Mouse (Mus musculus): ENCODE data around the gene Macc1. TPM values are rescaled to one million over a fixed set of nuclear protein-coding genes. Genes with fewer than 3 reads are reported as not detected.

The Macc1 gene
- not detected in 2 replicates for polyA plus RNA-seq (2015; fragmentation: Nextera tagmentation; extraction: Ambion mirVana)

DNA sequence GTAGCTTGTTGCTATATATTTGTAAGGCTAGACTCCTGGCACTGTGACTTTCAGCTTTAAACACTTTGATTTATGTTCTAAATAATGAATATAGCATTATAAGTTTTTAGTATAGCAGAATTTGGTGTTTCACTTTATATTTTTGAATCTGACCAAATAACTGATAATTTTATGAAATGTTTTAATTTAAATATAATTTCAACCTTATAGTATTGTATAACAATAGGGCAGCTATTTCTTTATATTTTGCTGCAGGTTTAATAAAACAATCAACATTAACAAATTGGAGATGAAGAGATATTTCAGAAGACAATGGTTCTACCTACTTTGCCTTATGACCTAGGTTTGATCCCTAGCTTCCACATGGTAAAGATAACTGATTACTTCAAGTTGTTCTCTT lies at the start of gene Macc1:
Macc1 (plus strand) TSS at position 301 of the 400 bp plus-strand sequence.
- ATAC-seq (replicated peaks) = no peak
- Histone ChIP-seq H3K27ac (replicated peaks) (no peak within 1 kb of the TSS), H3K27me3 (no peaks in the 10 kb centered on the region)

DNA sequence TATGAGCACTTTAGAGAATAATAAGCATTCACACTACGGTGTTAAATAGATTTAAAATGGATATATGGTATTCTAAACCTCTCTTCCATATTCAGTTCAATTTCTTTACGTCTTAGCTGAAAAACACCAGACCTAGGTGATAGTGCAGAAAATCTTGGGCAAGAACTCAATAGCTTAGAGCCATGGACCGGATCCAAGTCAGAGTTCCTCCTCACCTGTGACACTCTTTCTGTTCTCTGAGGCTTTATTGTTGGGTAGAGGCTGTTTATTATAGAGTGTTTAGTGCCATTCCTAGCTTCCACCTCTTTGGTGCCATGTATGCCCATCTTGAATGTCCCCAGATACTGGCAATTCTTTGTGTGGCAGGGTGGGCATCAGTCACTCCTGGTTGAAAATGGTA lies 49.6 kb upstream of the Macc1 start:
- WGBS = 92% methylated on average over 3 of the region's 3 CpGs
- Histone ChIP-seq H3K4me3 (no peak overlapping the region), H3K9me3 (no peaks in the 10 kb centered on the region), H3K9ac (replicated peaks) (no peak overlapping the region), H3K27me3 (no peaks in the 10 kb centered on the region), H3K27ac (replicated peaks) (no peak overlapping the region), H3K4me2 (replicated peaks) (no peak overlapping the region), H3K36me3 (no peaks in the 10 kb centered on the region), H3K4me1 (no peaks in the 10 kb centered on the region)
- no peak for ATAC-seq (replicated peaks)

More for the DNA sequence above, at the start of gene Macc1:
- Histone ChIP-seq H3K4me1 (no peaks in the 10 kb centered on the region), H3K36me3 (no peaks in the 10 kb centered on the region), H3K4me2 (replicated peaks) (no peak within 1 kb of the TSS), H3K9ac (replicated peaks) (no peak within 1 kb of the TSS), H3K4me3 (no peak within 1 kb of the TSS), H3K9me3 (no peaks in the 10 kb centered on the region)

DNA sequence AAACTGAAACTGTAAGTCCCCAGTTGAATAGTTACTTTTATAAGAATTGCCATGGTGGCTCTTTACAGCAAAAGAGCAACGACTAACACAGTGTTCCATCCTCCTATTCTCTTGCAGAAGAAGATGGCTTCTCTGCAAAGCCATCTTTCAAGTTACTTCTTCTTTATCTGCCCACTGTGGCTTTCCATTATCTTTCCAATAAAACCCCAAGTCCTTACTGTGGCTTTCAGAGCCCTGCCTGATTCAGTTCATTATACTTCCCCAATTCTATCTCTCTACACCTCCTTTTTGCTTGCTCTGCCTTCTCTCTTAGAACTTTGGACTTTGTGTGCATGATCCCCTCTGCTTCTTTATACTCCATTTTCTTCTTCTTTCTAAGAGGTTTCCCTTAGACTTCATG lies 45.3 kb upstream of the Macc1 start:
- no peaks in the 10 kb centered on the region for H3K27me3 ChIP-seq
- 71% methylated on average over 1 of the region's 1 CpGs for WGBS
- no peak for ATAC-seq (replicated peaks)

DNA sequence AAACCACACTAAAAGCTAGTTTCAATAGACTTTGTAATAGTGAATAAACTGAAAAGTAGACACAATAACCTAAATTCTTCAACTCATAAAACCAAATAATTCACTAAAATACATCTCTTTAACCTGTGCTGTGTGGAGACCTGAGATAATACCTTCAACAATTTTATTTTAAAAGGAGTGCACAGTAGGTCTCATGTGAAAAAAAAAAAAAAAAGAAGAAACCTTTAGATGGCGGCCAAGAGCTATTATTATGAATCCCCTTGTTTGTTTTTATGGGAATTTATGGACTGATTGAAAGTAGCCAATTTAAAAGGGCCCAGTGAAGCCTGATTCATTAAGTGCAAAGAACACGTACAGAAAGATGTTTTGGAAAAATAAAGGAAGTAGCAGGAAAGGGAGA lies 44.0 kb upstream of the Macc1 start:
- Histone ChIP-seq H3K4me2 (replicated peaks) (no peak overlapping the region), H3K9ac (replicated peaks) (no peak overlapping the region), H3K27ac (replicated peaks) (no peak overlapping the region), H3K27me3 (no peaks in the 10 kb centered on the region), H3K9me3 (no peaks in the 10 kb centered on the region), H3K4me1 (no peaks in the 10 kb centered on the region), H3K4me3 (no peak overlapping the region), H3K36me3 (no peaks in the 10 kb centered on the region)
- 72% methylated on average over 2 of the region's 2 CpGs for WGBS
- no peak for ATAC-seq (replicated peaks)

More for the DNA sequence above, 45.3 kb upstream of the Macc1 start:
- H3K36me3 ChIP-seq = no peaks in the 10 kb centered on the region
- no peak overlapping the region for H3K4me3 ChIP-seq
- H3K9ac ChIP-seq (replicated peaks) = no peak overlapping the region
- H3K27ac ChIP-seq (replicated peaks) = no peak overlapping the region
- H3K4me1 ChIP-seq = no peaks in the 10 kb centered on the region
- no peaks in the 10 kb centered on the region for H3K9me3 ChIP-seq
- H3K4me2 ChIP-seq (replicated peaks) = no peak overlapping the region

DNA sequence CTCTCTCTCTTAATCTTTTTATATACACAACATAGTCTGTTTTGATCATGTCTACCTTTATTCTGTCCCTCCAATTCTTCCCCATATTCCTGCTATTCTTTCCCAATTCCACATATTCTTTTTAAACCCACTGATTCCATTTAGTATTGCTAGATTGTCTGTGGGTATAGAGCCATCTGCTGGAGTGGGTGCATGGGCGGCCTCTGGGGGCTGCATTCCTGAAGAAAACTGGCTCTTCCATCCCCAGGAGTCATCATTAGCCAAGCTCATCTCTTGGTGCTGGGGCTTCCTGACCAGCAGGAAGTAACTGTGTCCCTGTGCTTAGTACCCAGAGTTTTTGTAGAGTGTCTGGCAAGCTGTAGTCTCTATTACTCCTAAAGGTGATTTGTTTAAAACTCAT lies 42.1 kb upstream of the Macc1 start:
- H3K9me3 ChIP-seq = no peaks in the 10 kb centered on the region
- no peaks in the 10 kb centered on the region for H3K36me3 ChIP-seq
- H3K4me3 ChIP-seq = no peak overlapping the region
- H3K4me2 ChIP-seq (replicated peaks) = no peak overlapping the region
- H3K27ac ChIP-seq (replicated peaks) = no peak overlapping the region
- WGBS = 84% methylated on average over 1 of the region's 1 CpGs
- no peaks in the 10 kb centered on the region for H3K27me3 ChIP-seq
- no peaks in the 10 kb centered on the region for H3K4me1 ChIP-seq
- no peak for ATAC-seq (replicated peaks)
- H3K9ac ChIP-seq (replicated peaks) = no peak overlapping the region

DNA sequence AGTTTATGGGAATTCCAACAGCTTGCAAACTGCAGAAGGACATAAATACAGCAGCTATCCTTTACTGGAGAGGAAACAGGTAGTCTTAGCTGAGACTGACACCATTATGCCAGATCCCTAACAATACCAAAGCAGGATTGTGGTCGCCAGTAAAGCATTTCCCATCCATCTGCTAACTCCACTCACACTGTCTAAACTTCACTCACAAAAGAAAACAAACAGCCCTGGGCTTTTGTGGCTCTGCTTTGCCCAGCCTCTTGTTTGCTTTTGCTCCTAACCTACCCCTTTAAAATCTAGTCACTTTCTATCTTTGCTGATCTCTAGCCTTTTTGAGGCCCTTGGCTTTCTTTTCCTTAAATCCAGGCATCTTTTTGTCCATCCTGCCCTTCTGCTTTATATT lies 40.5 kb upstream of the Macc1 start:
- no peak overlapping the region for H3K4me2 ChIP-seq (replicated peaks)
- no peaks in the 10 kb centered on the region for H3K4me1 ChIP-seq
- ATAC-seq (replicated peaks) = no peak
- 28% methylated on average over 1 of the region's 1 CpGs for WGBS
- H3K9me3 ChIP-seq = no peaks in the 10 kb centered on the region
- H3K27ac ChIP-seq (replicated peaks) = no peak overlapping the region
- H3K4me3 ChIP-seq = no peak overlapping the region
- no peaks in the 10 kb centered on the region for H3K27me3 ChIP-seq
- H3K9ac ChIP-seq (replicated peaks) = no peak overlapping the region
- no peaks in the 10 kb centered on the region for H3K36me3 ChIP-seq

DNA sequence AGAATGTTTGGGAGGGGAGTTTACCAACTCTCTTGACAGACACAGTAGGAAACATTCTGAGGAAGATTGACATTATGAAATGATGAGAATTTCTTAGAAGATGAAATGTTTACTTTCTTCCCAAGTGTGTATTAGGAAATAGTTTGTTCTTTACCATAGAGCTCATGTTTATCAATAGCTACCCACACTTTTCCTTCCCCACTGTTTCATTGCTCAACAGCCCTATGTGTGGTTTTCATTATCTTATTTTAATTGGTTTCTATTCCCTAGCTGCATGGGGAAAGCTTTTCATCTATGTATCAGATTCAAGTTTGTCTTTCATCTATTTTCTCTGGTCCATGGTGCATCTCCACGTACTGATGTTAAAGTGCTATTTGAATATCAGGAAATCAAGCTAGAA lies 37.8 kb upstream of the Macc1 start:
- ATAC-seq (replicated peaks) = no peak

DNA sequence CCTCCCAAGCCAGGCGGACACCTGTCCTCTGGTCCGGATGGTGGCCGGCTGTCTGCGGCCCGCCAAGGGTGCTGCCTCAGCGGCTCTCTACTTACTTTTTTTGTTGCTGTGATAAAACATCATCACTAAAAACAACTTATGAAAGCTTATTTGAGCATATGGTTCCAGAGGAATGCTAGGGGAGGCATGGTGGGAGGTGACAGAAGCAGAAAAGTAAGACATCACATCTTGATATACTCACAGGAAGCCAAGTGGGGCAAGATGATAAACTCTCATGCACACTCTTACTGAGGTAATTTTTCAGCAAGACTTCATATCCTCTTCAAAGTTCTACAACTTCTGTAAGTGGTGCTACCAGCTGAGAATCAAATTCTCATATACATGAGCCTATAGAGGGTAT lies 22.5 kb upstream of the Macc1 start:
- no peaks in the 10 kb centered on the region for H3K36me3 ChIP-seq
- H3K4me2 ChIP-seq (replicated peaks) = no peak overlapping the region
- H3K4me3 ChIP-seq = no peak overlapping the region
- H3K9me3 ChIP-seq = no peaks in the 10 kb centered on the region
- no peak overlapping the region for H3K27ac ChIP-seq (replicated peaks)
- H3K9ac ChIP-seq (replicated peaks) = no peak overlapping the region
- no peaks in the 10 kb centered on the region for H3K4me1 ChIP-seq
- no peaks in the 10 kb centered on the region for H3K27me3 ChIP-seq
- 92% methylated on average over 6 of the region's 6 CpGs for WGBS
- ATAC-seq (replicated peaks) = no peak

More for the DNA sequence above, 37.8 kb upstream of the Macc1 start:
- H3K9ac ChIP-seq (replicated peaks) = no peak overlapping the region
- no peak overlapping the region for H3K4me2 ChIP-seq (replicated peaks)
- no peaks in the 10 kb centered on the region for H3K36me3 ChIP-seq
- H3K4me1 ChIP-seq = no peaks in the 10 kb centered on the region
- H3K4me3 ChIP-seq = no peak overlapping the region
- no peak overlapping the region for H3K27ac ChIP-seq (replicated peaks)
- H3K27me3 ChIP-seq = no peaks in the 10 kb centered on the region
- H3K9me3 ChIP-seq = no peaks in the 10 kb centered on the region
- 62% methylated on average over 1 of the region's 1 CpGs for WGBS

DNA sequence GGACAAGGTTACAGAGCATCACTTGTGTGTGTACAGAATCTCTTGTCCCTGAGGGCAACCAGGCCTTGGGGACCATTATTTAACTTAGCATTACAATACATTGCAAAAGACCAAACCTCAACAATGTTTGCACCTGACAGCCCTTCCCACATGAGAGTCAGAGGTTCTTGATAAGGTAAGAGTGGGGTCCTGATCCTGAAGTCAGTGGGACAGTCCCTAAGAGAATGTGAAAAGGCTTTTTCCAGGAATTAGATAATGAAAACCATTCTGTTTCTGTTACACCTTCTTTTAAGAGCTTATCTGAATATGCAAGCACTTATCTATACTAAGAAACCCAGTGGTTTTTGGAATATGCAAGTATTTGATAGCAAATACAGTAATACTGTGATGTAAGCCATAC lies 10.5 kb upstream of the Macc1 start:
- Histone ChIP-seq H3K9me3 (no peaks in the 10 kb centered on the region), H3K9ac (replicated peaks) (no peak overlapping the region), H3K27me3 (no peaks in the 10 kb centered on the region), H3K4me3 (no peak overlapping the region), H3K4me1 (no peaks in the 10 kb centered on the region), H3K27ac (replicated peaks) (no peak overlapping the region), H3K36me3 (no peaks in the 10 kb centered on the region), H3K4me2 (replicated peaks) (no peak overlapping the region)
- ATAC-seq (replicated peaks) = no peak

DNA sequence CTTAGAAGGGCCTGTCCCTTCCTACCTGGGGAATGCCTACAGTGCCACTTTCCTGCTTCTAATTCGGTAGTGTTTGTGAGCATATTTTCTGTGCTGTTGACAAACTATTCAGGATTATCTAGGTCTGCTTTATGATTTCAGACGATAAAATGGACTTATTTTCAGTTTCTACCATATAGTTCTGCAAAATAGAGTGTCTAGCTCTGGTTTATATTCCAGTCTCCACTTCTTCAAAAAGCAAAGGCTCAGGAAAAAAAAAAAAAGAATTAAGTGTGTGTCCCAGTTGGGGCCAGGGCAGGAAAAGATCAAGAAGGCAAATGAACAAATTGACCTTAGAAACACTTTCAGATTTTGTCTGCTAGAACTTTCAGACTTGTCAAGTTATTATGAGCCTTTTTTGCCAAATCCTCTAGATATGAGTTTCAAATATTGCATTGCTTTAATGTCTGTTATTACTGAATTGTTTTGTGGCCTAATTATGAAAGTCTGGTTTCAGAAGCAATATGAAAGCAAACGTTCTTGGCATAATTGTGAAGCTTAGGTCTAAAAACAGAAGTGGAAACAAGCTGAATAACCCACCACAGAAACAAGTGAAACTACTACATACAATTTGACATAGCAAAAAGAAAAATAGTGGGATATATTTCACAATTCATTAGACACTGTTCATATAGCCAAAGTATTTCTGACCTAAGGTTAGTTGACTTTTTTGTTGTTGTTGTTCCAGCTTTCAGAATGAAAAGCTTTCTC lies 881 bp upstream of the Macc1 start:
- WGBS = 74% methylated on average over 3 of the region's 3 CpGs
- H3K4me3 ChIP-seq = no peak overlapping the region
- no peaks in the 10 kb centered on the region for H3K36me3 ChIP-seq
- no peaks in the 10 kb centered on the region for H3K4me1 ChIP-seq
- no peak overlapping the region for H3K4me2 ChIP-seq (replicated peaks)
- H3K27me3 ChIP-seq = no peaks in the 10 kb centered on the region
- H3K27ac ChIP-seq (replicated peaks) = no peak overlapping the region
- H3K9me3 ChIP-seq = no peaks in the 10 kb centered on the region
- ATAC-seq (replicated peaks) = no peak
- H3K9ac ChIP-seq (replicated peaks) = no peak overlapping the region

DNA sequence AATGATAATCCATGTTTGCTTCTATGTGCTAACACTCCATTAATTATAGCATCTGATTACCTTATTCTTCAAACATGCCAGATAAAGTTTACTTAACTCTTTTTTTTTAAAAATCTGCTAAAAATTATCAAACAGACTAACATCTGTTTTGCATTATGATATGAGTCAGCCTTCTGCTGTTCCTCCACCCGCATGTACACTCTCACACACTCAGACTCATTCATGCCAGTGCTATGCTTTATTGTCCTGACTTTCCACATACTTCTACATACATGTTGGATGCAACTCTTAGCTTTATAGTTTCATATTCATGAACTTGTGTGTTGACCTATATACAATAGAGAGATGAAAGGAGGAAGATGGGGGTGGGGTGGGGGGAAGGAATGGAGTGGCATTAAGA lies 4.7 kb downstream of the Macc1 start:
- Histone ChIP-seq H3K27me3 (no peaks in the 10 kb centered on the region), H3K4me3 (no peak overlapping the region), H3K4me1 (no peaks in the 10 kb centered on the region), H3K27ac (replicated peaks) (no peak overlapping the region), H3K4me2 (replicated peaks) (no peak overlapping the region), H3K9me3 (no peaks in the 10 kb centered on the region), H3K36me3 (no peaks in the 10 kb centered on the region), H3K9ac (replicated peaks) (no peak overlapping the region)
- no peak for ATAC-seq (replicated peaks)
- 94% methylated on average over 1 of the region's 1 CpGs for WGBS

DNA sequence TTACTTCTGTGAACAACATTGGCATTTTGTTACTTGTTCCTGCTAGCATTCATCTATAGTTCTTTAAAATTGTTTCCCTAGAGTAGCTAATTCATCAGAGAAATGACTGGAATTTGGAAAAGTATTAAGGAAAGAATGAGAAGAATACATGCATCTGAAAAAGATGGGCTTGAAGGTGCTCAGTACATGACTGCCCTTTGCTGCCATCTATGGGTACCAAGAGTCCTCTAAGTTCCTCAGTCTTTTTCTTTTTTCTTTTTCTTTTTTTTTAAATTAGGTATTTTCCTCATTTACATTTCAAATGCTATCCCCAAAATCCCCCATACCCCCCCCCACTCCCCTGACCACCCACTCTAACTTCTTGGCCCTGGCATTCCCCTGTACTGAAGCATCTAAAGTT lies 11.3 kb downstream of the Macc1 start:
- no peak overlapping the region for H3K9ac ChIP-seq (replicated peaks)
- H3K9me3 ChIP-seq = no peaks in the 10 kb centered on the region
- no peak overlapping the region for H3K27ac ChIP-seq (replicated peaks)
- ATAC-seq (replicated peaks) = no peak
- no peaks in the 10 kb centered on the region for H3K36me3 ChIP-seq
- no peaks in the 10 kb centered on the region for H3K27me3 ChIP-seq
- no peak overlapping the region for H3K4me3 ChIP-seq
- H3K4me2 ChIP-seq (replicated peaks) = no peak overlapping the region
- H3K4me1 ChIP-seq = no peaks in the 10 kb centered on the region

DNA sequence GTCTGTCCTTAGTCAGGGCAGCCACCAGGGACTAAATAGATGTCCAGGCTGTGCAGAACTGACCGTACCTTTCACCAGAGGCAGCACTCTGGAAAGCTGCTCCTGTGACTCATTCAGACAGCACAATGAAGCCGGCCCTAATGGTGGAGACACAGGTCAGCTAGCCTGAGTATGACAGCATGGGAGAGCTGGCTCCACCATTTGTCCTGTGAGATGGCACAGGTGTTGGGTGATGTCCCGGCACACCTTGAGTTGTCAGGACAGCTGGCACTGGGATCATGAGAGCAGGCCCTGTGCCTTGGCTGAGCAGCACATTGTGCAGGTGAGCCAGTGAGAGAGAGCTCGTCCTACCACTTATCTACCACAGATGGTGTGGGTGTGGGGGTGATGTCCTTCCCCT lies 16.6 kb downstream of the Macc1 start:
- no peak overlapping the region for H3K4me2 ChIP-seq (replicated peaks)
- H3K4me1 ChIP-seq = 0 out of 2 replicates have a peak, but pooled peaks cover 2% of the 10 kb centered on the region
- no peaks in the 10 kb centered on the region for H3K27me3 ChIP-seq
- no peaks in the 10 kb centered on the region for H3K36me3 ChIP-seq
- no peaks in the 10 kb centered on the region for H3K9me3 ChIP-seq
- H3K9ac ChIP-seq (replicated peaks) = no peak overlapping the region
- 90% methylated on average over 4 of the region's 4 CpGs for WGBS
- no peak overlapping the region for H3K27ac ChIP-seq (replicated peaks)
- no peak overlapping the region for H3K4me3 ChIP-seq
- ATAC-seq (replicated peaks) = no peak
